Mouse (Mus musculus) liver, postnatal 0 days (tissue): Measurements from ENCODE around the gene Odf3l2.

Experiments
- CTCF ChIP-seq: sonication (generic); IDR thresholded peaks from 2 replicates; pipeline ENCODE4 v1.5.1; 2016; ENCODE audit warnings: antibody characterized with exemption, low read depth
- EP300 ChIP-seq: IDR thresholded peaks from 2 replicates; pipeline ENCODE4 v1.6.1; 2016; ENCODE audit warnings: antibody characterized with exemption, low read depth, mild to moderate bottlenecking

DNA sequence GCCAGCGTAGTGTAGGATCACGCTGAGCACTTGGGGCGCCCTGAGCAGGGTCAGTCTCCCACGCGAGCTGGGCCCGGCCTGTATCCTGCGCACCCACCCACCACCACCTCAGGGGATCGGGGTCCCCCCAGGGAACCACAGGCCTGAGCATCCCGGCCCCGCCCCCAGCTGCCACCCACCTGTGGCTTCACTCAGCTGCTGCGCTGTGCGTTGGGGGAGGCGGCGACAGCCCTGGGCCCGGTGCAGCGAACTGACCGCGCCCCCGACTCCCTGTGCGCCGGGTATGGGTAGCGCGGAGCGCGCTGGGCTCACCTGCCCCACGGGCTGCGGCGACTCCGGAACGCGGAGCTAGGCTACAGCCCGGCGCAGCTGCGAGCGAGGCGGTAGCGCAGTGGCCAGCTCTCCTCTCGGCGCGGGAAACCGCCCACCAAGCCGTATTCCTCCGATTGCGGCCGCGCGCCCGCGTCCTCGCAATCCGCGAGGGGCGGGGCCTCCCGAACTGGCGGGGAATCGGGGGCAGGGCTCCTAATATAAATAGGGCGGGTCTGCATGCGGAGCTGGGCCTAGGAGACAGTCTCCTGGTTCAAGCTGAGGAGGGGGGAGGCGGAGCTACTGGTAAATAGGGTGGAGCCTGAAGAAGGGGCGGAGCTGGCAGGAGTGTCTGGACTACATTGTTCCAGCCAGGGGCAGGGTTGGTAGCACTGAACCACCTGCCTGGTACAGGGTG, 31.8 kb downstream of the Odf3l2 start, which contains the start of gene C2cd4c:
- TF ChIP-seq CTCF (no peak), EP300 (no peak)
